Mouse (Mus musculus) neural tube, embryonic 10.5 days (tissue): Measurements from ENCODE around the gene Slc35f1.
"Not testable (repeated sequence)": the region's sequence is repeated elsewhere in the genome, so short reads cannot be mapped to it uniquely, and the experiment has no call there.

Experiments used
- DNase-seq: peaks from one replicate; pipeline ENCODE4 v3.0.0-alpha.2; 2017; ENCODE audit warnings: low spot score; ENCODE audit errors: extremely low spot score

Gene Slc35f1

GRCm38 (mm10) chr10:52779926-52780485 lies 89.7 kb downstream of the Slc35f1 start:
- no peak for DNase-seq

DNA sequence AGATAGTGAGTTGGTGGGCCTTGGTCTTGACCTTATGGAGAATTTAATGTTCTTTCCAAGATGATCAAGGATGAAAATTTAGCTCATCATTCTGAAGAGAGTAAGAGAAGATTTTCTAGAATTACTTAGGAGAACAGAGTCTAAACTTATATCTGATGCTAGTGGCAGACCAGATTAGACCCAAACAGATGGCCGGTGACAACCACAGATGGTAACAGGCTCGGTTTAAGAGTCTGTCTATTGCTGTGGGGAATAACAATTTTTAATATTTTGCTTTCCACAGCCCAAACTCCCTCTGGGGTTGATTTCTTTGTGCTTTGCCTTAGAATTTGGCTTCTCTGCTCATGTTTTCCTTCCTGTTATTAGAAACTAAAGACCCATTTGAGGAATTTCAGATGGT lies 96.7 kb downstream of the Slc35f1 start:
- DNase-seq: no peak

GRCm38 (mm10) chr10:52791560-52791959 lies 101.2 kb downstream of the Slc35f1 start:
- DNase-seq: no peak

DNA sequence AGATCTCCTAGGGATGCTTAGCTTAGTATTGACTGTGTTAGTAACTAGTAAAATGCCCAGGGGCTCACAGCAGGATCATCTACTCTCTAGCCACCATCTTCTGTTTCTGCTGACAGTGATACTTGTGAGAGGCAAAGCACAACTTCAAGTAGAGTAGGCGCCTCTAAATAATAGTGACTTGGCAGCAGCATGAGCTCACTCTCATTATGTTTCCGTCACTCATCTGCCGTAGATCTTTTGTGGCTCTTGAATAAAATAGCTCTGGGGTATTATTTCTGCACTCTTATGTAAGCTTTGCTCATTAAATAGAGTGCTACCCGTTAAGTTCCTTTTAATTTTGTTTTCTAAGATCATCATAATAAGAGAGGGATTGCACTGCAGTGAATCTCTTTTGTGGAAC lies 107.1 kb downstream of the Slc35f1 start:
- no peak for DNase-seq

GRCm38 (mm10) chr10:52807808-52808207 lies 117.5 kb downstream of the Slc35f1 start:
- no peak for DNase-seq

DNA sequence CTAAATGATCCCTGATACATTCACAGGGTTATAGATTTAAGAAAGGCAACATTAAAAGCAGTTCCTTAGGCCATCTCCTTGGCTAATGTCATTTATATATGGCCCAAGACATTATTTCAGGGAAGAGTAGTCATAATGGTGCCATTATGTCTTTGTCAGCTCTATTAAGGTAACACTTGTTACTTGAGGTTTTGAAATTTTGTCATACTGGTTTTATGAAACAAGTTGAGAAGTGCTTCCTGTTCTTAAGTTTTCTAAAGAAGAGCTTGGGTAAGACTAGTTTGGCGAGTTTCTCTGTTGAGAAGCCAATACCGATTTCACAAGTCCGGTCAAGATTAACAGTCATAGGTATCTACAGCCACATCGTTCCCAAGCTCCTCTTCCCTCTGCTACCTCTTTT lies 122.5 kb downstream of the Slc35f1 start:
- DNase-seq: no peak

- no peak for DNase-seq
Observed at GRCm38 (mm10) chr10:52814358-52814757, 124.0 kb downstream of the Slc35f1 start.

DNA sequence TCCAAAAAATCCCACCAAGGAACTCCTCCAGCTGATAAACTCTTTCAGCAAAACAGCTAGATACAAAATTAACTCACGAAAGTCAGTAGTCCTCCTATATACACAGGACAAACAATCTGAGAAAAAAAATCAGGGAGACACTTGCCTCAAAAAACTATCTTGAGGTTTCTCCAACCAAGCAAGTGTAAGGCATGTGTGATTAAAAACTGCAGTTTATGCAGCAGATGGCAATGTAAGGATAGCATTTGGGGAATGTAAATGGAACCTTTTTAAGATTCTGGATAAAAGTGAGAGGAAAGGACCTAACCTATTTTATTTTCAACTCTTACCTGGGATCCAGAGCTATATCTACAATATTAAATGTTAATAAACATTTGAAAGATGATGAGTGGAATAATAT lies 129.3 kb downstream of the Slc35f1 start:
- no peak for DNase-seq

- DNase-seq: no peak
Observed at GRCm38 (mm10) chr10:52822909-52823308, 132.6 kb downstream of the Slc35f1 start.

DNA sequence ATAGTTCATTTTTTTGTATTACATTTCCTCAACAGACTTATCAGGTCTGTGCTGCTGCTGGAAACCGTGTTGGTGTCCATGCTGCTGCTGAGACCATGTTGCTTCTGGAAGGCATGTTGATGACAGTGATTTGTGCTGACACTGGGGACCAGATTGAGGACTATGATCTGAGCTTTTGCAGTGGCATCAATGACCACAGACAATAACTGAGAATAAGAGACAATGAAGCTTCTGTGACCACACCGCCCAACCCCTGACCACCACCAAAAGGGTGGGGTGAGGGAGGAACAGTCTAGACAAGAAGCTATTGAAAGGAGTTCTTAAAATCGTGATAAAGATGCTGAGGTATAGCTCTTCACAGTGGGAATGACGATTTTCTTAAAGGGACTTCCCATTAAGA lies 135.4 kb downstream of the Slc35f1 start:
- DNase-seq: no peak

- DNase-seq: no peak
Observed at GRCm38 (mm10) chr10:52840819-52841218, 150.5 kb downstream of the Slc35f1 start.

- DNase-seq: no peak
Observed at GRCm38 (mm10) chr10:52851994-52852393, 161.7 kb downstream of the Slc35f1 start.

DNA sequence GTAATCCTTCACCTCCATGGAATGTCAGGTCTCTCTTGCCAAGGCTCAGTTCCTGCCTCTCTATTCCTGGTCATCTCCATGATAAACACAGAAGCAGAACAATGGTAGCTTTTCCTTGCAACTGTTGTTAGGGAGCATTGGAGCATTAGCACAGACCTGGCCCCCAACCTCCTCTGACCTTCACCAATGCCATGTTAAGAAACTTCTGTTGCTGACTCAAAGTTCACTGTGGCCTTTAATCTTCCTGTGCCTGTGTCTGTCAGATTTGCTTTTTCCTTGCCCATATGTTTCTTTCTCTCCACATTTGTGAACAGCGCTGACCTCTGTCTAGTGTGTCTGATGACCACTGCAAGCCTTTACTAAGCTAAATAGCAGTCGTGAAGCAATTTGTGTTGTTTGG lies 170.5 kb downstream of the Slc35f1 start:
- DNase-seq: no peak

DNA sequence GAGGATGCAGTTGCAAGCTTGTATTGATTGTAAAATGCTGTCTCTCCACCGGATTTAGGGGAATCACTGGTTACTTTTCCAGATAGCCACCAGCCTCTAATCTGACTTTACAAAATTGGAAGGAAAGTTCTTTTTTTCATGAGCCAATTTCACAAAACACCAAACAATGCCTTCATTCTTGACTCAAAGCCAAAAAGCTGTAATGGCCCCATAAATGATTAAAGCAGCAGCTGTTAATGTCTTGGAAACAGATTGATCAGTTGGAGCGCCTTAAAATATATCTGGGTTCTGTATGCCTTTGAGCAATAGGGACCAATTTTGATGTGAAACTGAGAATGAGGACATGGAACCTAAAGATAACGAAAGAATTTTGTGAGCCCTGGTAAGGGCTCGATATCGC lies 174.6 kb downstream of the Slc35f1 start:
- DNase-seq: no peak

GRCm38 (mm10) chr10:52871110-52871509 lies 180.8 kb downstream of the Slc35f1 start:
- DNase-seq: no peak

DNA sequence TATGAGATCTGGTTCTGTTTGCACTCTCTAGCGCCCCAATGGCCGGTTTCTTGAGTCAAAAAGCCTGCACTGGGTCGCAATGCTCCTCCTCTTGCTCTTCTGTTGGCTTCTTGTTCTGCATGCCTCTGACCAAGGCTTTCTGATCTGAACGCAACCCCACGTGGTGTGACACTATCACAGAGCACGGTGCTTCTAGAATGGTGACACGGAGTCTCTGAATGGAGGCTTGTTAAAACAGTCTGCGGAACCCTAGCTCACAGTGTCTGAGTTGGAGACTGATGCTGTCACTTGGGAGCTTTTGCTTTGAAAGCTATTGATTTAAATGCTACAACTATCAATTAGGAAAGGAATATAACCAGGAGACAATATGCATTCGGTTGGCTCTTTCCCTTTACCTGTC lies 183.8 kb downstream of the Slc35f1 start:
- no peak for DNase-seq

- DNase-seq: no peak
Observed at GRCm38 (mm10) chr10:52874712-52875111, 184.4 kb downstream of the Slc35f1 start.

DNA sequence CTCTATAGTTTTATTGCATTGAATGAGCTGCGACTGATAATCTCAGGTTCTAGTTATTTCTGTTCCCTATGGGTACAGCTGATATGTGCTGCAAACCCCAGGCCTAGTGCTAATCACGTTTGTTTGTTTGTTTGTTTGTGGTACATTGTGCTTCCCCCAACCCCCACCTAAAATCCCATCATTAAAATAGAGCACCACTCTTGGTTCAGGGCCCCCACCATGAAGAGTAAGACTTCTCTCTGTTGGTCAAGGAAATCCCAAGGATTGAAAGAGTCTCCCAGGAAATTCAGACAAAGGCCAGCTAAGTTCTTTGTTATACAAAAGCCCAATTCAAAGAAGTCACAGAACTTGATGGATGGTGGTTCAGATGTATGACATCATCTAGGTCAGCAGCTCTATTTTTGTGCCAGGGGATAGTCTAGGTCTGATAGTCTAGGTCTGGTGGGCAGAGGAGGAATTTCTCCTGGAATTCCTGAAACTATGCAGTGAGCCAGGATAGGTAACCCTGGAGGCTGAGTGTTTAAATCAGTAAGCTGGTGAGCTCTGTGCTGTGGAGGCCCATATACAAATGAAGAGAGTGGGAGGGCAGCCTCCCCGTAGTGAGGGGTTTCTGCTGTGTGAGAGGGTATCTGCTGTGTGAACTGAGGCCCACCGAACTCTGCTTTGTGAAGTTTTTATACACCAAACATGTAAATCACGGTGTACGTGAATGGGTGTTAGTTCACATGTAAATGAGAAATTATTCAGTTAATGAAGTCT lies 187.1 kb downstream of the Slc35f1 start:
- DNase-seq: peak; percentile 16

DNA sequence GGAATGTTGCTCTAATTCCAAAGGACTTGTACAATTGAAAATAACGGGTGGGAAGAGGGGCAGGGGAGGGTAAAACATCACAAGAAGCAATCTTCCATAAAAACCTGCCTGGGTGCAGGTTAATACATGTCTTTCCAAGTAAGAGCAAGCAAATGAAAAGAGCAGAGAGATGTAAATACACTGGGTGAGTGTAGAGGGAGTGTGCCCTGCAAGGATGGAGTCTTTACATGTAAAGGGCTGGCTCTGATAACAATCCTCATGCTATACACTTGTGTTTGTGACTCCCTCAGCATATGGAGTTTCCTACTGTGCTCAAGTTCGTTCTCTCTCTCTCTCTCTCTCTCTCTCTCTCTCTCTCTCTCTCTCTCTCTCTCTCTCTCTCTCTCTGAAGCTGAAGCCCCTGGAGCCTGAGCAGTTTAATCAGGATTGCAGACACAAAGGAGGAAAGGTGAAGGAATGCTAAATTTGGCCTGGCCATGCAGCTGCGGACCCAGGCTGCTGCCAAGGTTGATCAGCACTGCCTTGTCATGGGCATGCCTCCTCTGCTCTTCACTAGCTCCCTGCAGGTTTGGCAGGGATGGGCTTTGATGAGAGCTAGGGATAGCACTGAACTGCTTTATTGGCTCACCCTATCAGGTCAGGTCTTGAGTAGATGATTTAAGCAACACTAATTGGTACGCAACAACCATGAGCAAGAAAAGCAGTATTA lies 187.9 kb downstream of the Slc35f1 start:
- DNase-seq: no peak

DNA sequence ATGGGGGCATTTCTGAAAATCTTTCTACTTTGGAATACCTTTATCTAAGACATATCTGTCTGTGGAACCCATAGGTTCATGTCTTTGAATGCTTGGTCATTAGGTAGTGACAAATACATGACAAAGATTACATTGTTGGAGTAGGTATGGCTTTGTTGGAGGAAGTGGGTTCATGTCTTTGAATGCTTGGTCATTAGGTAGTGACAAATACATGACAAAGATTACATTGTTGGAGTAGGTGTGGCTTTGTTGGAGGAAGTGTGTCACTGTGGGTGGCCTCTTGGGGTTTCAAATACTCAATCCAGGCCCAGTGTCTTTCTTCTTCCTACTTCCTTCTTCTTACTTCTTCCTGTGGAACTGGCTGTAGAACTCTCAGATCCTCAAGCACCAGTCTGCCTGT lies 206.4 kb downstream of the Slc35f1 start:
- DNase-seq: not testable (repeated sequence)

DNA sequence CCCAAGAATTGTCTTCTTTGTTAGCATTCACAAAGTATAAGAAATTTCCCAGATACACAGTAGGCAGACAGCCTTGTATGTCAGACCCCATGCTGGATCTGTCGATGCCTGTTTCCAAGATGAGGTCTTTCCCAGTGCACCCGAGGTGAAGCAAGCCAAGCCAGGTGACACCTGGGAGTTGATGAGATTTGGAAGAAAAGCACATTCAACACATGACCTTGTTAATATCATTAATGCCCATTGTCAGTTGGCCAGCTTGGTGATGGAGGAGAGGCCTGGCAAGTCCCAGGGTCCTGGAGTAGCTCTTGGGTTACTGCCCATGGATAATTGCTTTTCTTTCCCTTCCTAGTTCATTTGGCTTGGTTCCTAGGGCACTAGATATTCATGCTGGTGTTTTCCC lies 214.6 kb downstream of the Slc35f1 start:
- no peak for DNase-seq

- DNase-seq: no peak
Observed at GRCm38 (mm10) chr10:52911762-52912161, 221.4 kb downstream of the Slc35f1 start.

- no peak for DNase-seq
Observed at GRCm38 (mm10) chr10:52918715-52919114, 228.4 kb downstream of the Slc35f1 start.
